Mouse (Mus musculus) retina, postnatal 1 day (tissue): ENCODE measurements around the gene Rsbn1l.

Experiments used
- DNase-seq: peaks from one replicate; pipeline ENCODE4 v3.0.0-alpha.2; 2012

Rsbn1l gene

GRCm38 (mm10) chr5:20897446-20898167, 58.6 kb downstream of the Rsbn1l start:
- no peak for DNase-seq

- no peak for DNase-seq
Observed at GRCm38 (mm10) chr5:20884036-20884620, 72.1 kb downstream of the Rsbn1l start.

GRCm38 (mm10) chr5:20881915-20882800, 74.0 kb downstream of the Rsbn1l start, which contains the start of the genes Phtf2 and Tmem60:
Gene Phtf2 (minus strand): TSS chr5:20882124.
Gene Tmem60 (plus strand): TSS chr5:20882191.
- peak; percentile 99 for DNase-seq

- peak; percentile 75 for DNase-seq
Observed at GRCm38 (mm10) chr5:20880797-20881775, 75.1 kb downstream of the Rsbn1l start.

GRCm38 (mm10) chr5:20880386-20880785, 75.8 kb downstream of the Rsbn1l start:
- DNase-seq = no peak

GRCm38 (mm10) chr5:20876934-20877426, 79.2 kb downstream of the Rsbn1l start:
- DNase-seq = no peak

- DNase-seq = no peak
Observed at GRCm38 (mm10) chr5:20873146-20873545, 83.1 kb downstream of the Rsbn1l start.

- DNase-seq = no peak
Observed at GRCm38 (mm10) chr5:20865193-20865755, 90.9 kb downstream of the Rsbn1l start.

- no peak for DNase-seq
Observed at GRCm38 (mm10) chr5:20864216-20864969, 91.8 kb downstream of the Rsbn1l start.

- DNase-seq = no peak
Observed at GRCm38 (mm10) chr5:20861901-20862300, 94.3 kb downstream of the Rsbn1l start.

GRCm38 (mm10) chr5:20860565-20860964, 95.6 kb downstream of the Rsbn1l start:
- DNase-seq = no peak

GRCm38 (mm10) chr5:20858404-20858803, 97.8 kb downstream of the Rsbn1l start:
- DNase-seq = no peak

GRCm38 (mm10) chr5:20855066-20855465, 101.1 kb downstream of the Rsbn1l start:
- DNase-seq = no peak

GRCm38 (mm10) chr5:20847010-20847409, 109.2 kb downstream of the Rsbn1l start:
- no peak for DNase-seq

GRCm38 (mm10) chr5:20843816-20844215, 112.4 kb downstream of the Rsbn1l start:
- DNase-seq = no peak

- DNase-seq = no peak
Observed at GRCm38 (mm10) chr5:20843405-20843804, 112.8 kb downstream of the Rsbn1l start.
